Mouse (Mus musculus): ENCODE measurements around the gene Lrp1. TPM values are rescaled to one million over a fixed set of nuclear protein-coding genes. Genes with fewer than 3 reads are reported as not detected.

Gene Lrp1
- total and polyA plus RNA-seq, 3 experiments = 0.39 to 0.42 TPM; not detected in 1

DNA sequence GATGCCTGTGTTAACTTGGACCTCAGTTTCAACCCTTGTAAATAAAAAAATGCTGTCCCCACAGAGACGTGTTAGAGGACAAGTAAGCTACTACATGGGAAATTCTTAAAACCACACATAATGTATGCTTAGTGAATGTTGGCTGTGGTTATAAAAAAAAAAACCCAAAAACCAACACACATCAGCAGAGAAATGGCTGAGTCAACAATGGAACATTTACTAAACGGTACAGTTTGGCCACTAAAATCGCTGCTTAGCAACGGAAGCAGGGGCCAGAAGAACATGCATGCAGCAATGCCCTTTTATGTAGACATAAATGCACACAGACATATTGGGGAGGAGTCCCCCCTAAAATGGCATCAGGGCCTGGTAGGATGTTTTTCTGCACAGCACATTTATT is 34.7 kb downstream of the Lrp1 start:
- TF ChIP-seq POLR2AphosphoS5 (IDR thresholded peaks at IDR 0.05; ENCODE audit: borderline replicate concordance, low read depth, low read length) = no peak
- TF ChIP-seq NELFE (IDR thresholded peaks at IDR 0.05; ENCODE audit: low read depth, low read length) = no peak
- TF ChIP-seq MXI1 (IDR thresholded peaks at IDR 0.05; ENCODE audit: low read depth, low read length) = no peak
- no peak for TF ChIP-seq MYC (IDR thresholded peaks at IDR 0.05; ENCODE audit: low read depth, low read length)
- TF ChIP-seq CHD1 (IDR thresholded peaks at IDR 0.05; ENCODE audit: low read depth, low read length) = no peak
- no peak for TF ChIP-seq CTCF (IDR thresholded peaks at IDR 0.05 in 2 of 3, conservative IDR thresholded peaks at IDR 0.05 in 1 of 3; ENCODE audit: control insufficient read depth in 1 of 3, insufficient read depth in 1 of 3, low read depth in 2 of 3, low read length in 3 of 3, poor library complexity in 1 of 3, severe bottlenecking in 1 of 3)
- no peak for TF ChIP-seq ZC3H11A (IDR thresholded peaks at IDR 0.05; ENCODE audit: low read depth, low read length)
- TF ChIP-seq JUND (IDR thresholded peaks at IDR 0.05; ENCODE audit: low read depth, low read length) = no peak
- TF ChIP-seq MAFK (IDR thresholded peaks at IDR 0.05; ENCODE audit: borderline replicate concordance, low read depth, low read length) = no peak
- TF ChIP-seq MYB (IDR thresholded peaks at IDR 0.05; ENCODE audit: low read depth, low read length) = no peak
- Histone ChIP-seq H3K79me2 (ENCODE audit: control insufficient read depth, insufficient read depth, low read length, poor library complexity) (no peaks in the 10 kb centered on the region), H3K9ac (ENCODE audit: control insufficient read depth, low read depth, low read length, poor library complexity, severe bottlenecking) (no peak overlapping the region), H3K9me3 (replicated peaks; ENCODE audit: insufficient read depth, low read length) (no peaks in the 10 kb centered on the region), H3K36me3 (ENCODE audit: control insufficient read depth in 1 of 2, insufficient read depth in 2 of 2, low read length in 2 of 2) (no peaks in the 10 kb centered on the region), H3K4me1 (ENCODE audit: control insufficient read depth in 1 of 2, insufficient read depth in 2 of 2, low read length in 2 of 2) (no peaks in the 10 kb centered on the region), H3K4me3 (ENCODE audit: control insufficient read depth in 1 of 2, insufficient read depth in 1 of 2, low read depth in 2 of 2, low read length in 2 of 2) (no peak overlapping the region), H3K27ac (ENCODE audit: control insufficient read depth, low read depth, low read length) (no peak overlapping the region), H3K27me3 (ENCODE audit: control insufficient read depth in 1 of 2, insufficient read depth in 2 of 2, low read length in 2 of 2) (peaks cover 0 to 2% of the 10 kb centered on the region in 2 experiments; a peak in 2 of 4 replicates)
- no peak for DNase-seq (ENCODE audit: low read depth, low spot score)

DNA sequence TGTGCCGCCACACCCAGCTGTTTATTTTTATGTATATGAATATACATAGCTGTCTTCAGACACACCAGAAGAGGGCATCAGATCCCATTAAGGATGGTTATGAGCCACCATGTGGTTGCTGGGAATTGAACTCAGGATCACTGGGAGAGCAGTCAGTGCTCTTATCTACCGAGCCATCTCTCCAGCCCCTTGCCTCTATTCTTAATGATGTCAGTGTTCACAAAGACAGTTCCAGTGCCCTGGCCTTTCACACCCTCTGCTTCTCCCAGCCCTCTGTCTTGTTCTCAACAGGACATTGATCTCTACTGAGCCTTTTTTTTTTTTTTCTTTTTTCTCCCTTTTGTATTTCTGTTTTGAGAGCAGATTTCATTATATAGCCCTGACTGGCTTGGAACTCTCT is 35.4 kb downstream of the Lrp1 start:
- TF ChIP-seq ZKSCAN1 (IDR thresholded peaks at IDR 0.05; ENCODE audit: low read depth, low read length) (no peak), MEF2A (IDR thresholded peaks at IDR 0.05; ENCODE audit: extremely low read depth, insufficient replicate concordance, low read depth, low read length, poor library complexity, severe bottlenecking) (no peak), CTCF (IDR thresholded peaks at IDR 0.05 in 2 of 3, conservative IDR thresholded peaks at IDR 0.05 in 1 of 3; ENCODE audit: control insufficient read depth in 1 of 3, insufficient read depth in 1 of 3, low read depth in 2 of 3, low read length in 3 of 3, poor library complexity in 1 of 3, severe bottlenecking in 1 of 3) (no peak), ELF1 (IDR thresholded peaks at IDR 0.05; ENCODE audit: low read depth, low read length) (no peak), JUND (IDR thresholded peaks at IDR 0.05; ENCODE audit: low read depth, low read length) (no peak), MAZ (IDR thresholded peaks at IDR 0.05; ENCODE audit: low read depth, low read length) (no peak), UBTF (IDR thresholded peaks at IDR 0.05; ENCODE audit: borderline replicate concordance, insufficient read depth, low read depth, low read length) (no peak), MXI1 (IDR thresholded peaks at IDR 0.05; ENCODE audit: low read depth, low read length) (no peak), TCF12 (IDR thresholded peaks at IDR 0.05; ENCODE audit: low read depth, low read length) (no peak)
- Histone ChIP-seq H3K36me3 (ENCODE audit: control insufficient read depth in 1 of 2, insufficient read depth in 2 of 2, low read length in 2 of 2) (no peaks in the 10 kb centered on the region), H3K79me2 (ENCODE audit: control insufficient read depth, insufficient read depth, low read length, poor library complexity) (no peaks in the 10 kb centered on the region), H3K27ac (ENCODE audit: control insufficient read depth, low read depth, low read length) (no peak overlapping the region), H3K27me3 (ENCODE audit: control insufficient read depth in 1 of 2, insufficient read depth in 2 of 2, low read length in 2 of 2) (peaks cover 0 to 2% of the 10 kb centered on the region in 2 experiments; a peak in 2 of 4 replicates), H3K9me3 (replicated peaks; ENCODE audit: insufficient read depth, low read length) (no peaks in the 10 kb centered on the region), H3K9ac (ENCODE audit: control insufficient read depth, low read depth, low read length, poor library complexity, severe bottlenecking) (no peak overlapping the region), H3K4me3 (ENCODE audit: control insufficient read depth in 1 of 2, insufficient read depth in 1 of 2, low read depth in 2 of 2, low read length in 2 of 2) (no peak overlapping the region), H3K4me1 (ENCODE audit: control insufficient read depth in 1 of 2, insufficient read depth in 2 of 2, low read length in 2 of 2) (no peaks in the 10 kb centered on the region)
- no peak for DNase-seq (ENCODE audit: low read depth, low spot score)

Data from MEL (cell line).